In genomic region chr5:36574147-36574870, GRCm38 (mm10) we compare ENCODE assay signal across 8 mouse cellular contexts. TPM values are rescaled to one million over a fixed set of nuclear protein-coding genes. Genes with fewer than 3 reads are reported as not detected.
DNase-seq lines count a peak whose midpoint lies in the region; TF ChIP-seq lines count a peak whose summit lies in the region.

No protein-coding gene starts in this region.

- WGBS in olfactory bulb, adult 2 months: 45% methylated on average over 8 of the region's 8 CpGs

- H3K36me3 ChIP-seq in testis, adult 2 months (ENCODE audit: control insufficient read depth, insufficient read depth, low read length): peaks cover 2% of the 10 kb centered on the region

- H3K4me3 ChIP-seq in testis, adult 2 months (ENCODE audit: control insufficient read depth, low read depth, low read length): no peak overlapping the region
- H3K4me3 ChIP-seq in olfactory bulb, adult 2 months (ENCODE audit: insufficient read depth, low read depth, low read length): no peak overlapping the region

- H3K4me1 ChIP-seq in testis, adult 2 months (ENCODE audit: control insufficient read depth, insufficient read depth, low read length): peaks cover 13% of the 10 kb centered on the region
- H3K4me1 ChIP-seq in olfactory bulb, adult 2 months (ENCODE audit: control insufficient read depth, insufficient read depth, low read length): peaks cover 18% of the 10 kb centered on the region

- H3K27ac ChIP-seq in testis, adult 2 months (ENCODE audit: control insufficient read depth, insufficient read depth, low read depth, low read length): peak overlapping the region; percentile 50; the same call in 1 of the 2 replicates
- 0 out of 2 replicates have a peak overlapping the region, but pooled peaks have one; percentile 2 for H3K27ac ChIP-seq in olfactory bulb, adult 2 months (ENCODE audit: insufficient read depth, low read depth, low read length)

- TF ChIP-seq POLR2A in testis, adult 2 months (IDR thresholded peaks at IDR 0.05; ENCODE audit: control insufficient read depth, low read depth, low read length): no peak
- TF ChIP-seq POLR2A in olfactory bulb, adult 2 months (IDR thresholded peaks at IDR 0.05; ENCODE audit: insufficient read depth, low read depth, low read length): no peak

- no peaks in the 10 kb centered on the region for H3K27me3 ChIP-seq in testis, adult 2 months (ENCODE audit: control insufficient read depth, insufficient read depth, low read length)

- no peak for DNase-seq in testis, postnatal 10 days (ENCODE audit: low spot score)
- DNase-seq in fibroblast of lung, adult 2 months (ENCODE audit: low read depth): peak; percentile 15
- DNase-seq in kidney, postnatal 14 days: peak; percentile 59
- no peak for DNase-seq in right cerebral cortex, postnatal 14 days
- no peak for DNase-seq in layer of hippocampus, postnatal 25 days (ENCODE audit: extremely low spot score in 1 of 2, low spot score in 1 of 2)
- no peak for DNase-seq in embryo, embryonic 10.5 days (ENCODE audit: low spot score)

- TF ChIP-seq CTCF in testis, adult 2 months (IDR thresholded peaks at IDR 0.05; ENCODE audit: control insufficient read depth, insufficient read depth, insufficient replicate concordance, low read depth, low read length): no peak
- TF ChIP-seq CTCF in olfactory bulb, adult 2 months (IDR thresholded peaks at IDR 0.05; ENCODE audit: insufficient read depth, low read depth, low read length): no peak

RNA-seq across cellular contexts. Expression of gene Tbc1d14, which starts 18.8 kb away (rescaled TPM):
- polyA plus RNA-seq in testis, adult 2 months (2012; rRNA removed): 79.2 and 89.7 TPM in 2 replicates
- not detected in 2 replicates for polyA plus RNA-seq in olfactory bulb, adult 2 months (2012; ENCODE audit: insufficient read depth, insufficient read length, low replicate concordance, missing spikeins)
- total RNA-seq in layer of hippocampus, postnatal 25 days (2021): 100 to 1,000 TPM in 1 of 2 experiments, 10 to 100 TPM in 1; 92.4 to 104 TPM

Comparison
In these comparisons a context has a peak if more than half of its experiments do, and no peak if none do; other contexts are left out.
1. DNase-seq: peak in fibroblast of lung, adult 2 months (single experiment) and kidney, postnatal 14 days (single experiment); none in testis, postnatal 10 days (single experiment), right cerebral cortex, postnatal 14 days (single experiment), layer of hippocampus, postnatal 25 days (0 of 2) and embryo, embryonic 10.5 days (single experiment).